Mouse (Mus musculus) CH12.LX (cell line): Measurements from ENCODE around the gene Sde2. TPM values are rescaled to one million over a fixed set of nuclear protein-coding genes. Genes with fewer than 3 reads are reported as not detected.
A peak's percentile ranks its signal among the peaks of the same experiment; 100 is the strongest.

Source experiments
- DNase-seq: peaks from one replicate; pipeline ENCODE4 v3.0.0-alpha.2; 2013; ENCODE audit errors: extremely low read depth
- H3K27ac ChIP-seq: 2 replicates; pipeline ENCODE4 v1.5.1; 2012; ENCODE audit warnings: low read depth, mild to moderate bottlenecking, control low read depth, moderate library complexity; ENCODE audit not compliant: insufficient read depth
- H3K27me3 ChIP-seq: replicated peaks from 2 replicates; pipeline ENCODE3; 2012; ENCODE audit warnings: inconsistent platforms
- H3K36me3 ChIP-seq, 2 experiments: replicated peaks in 1 of 2; 2 replicates each; pipeline versions ENCODE3 to v1.6.1; 2012; ENCODE audit warnings: inconsistent platforms in 1 of 2, low read length in 1 of 2, mild to moderate bottlenecking in 1 of 2, mixed read lengths in 1 of 2, moderate library complexity in 1 of 2; ENCODE audit not compliant: control insufficient read depth in 1 of 2, insufficient read depth in 1 of 2
- H3K4me1 ChIP-seq, 2 experiments: 2 replicates each; pipeline ENCODE4 v1.6.1; 2012; ENCODE audit warnings: inconsistent platforms in 1 of 2, moderate library complexity in 1 of 2; ENCODE audit not compliant: insufficient read depth in 2 of 2, control insufficient read depth in 1 of 2
- H3K4me2 ChIP-seq: 2 replicates; pipeline ENCODE4 v1.6.1; 2012; ENCODE audit warnings: low read depth, mild to moderate bottlenecking, control low read depth; ENCODE audit not compliant: poor library complexity, insufficient read depth, severe bottlenecking
- H3K4me3 ChIP-seq, 3 experiments: fragments of 150-350 bp in 1 of 3; sonication (generic) in 1 of 3; replicated peaks in 1 of 3; 2 replicates each; pipeline versions ENCODE3 to v1.5.1; 2011 to 2012; ENCODE audit warnings: low read depth in 2 of 3, low read length in 2 of 3, mild to moderate bottlenecking in 2 of 3, moderate library complexity in 2 of 3, control low read depth in 1 of 3, improper control_type of control experiment in 1 of 3, inconsistent platforms in 1 of 3, mixed read lengths in 1 of 3; ENCODE audit not compliant: poor library complexity in 1 of 3
- H3K79me2 ChIP-seq: replicated peaks from 2 replicates; pipeline ENCODE4 v1.6.1; 2012; ENCODE audit warnings: mild to moderate bottlenecking, moderate library complexity; ENCODE audit not compliant: control insufficient read depth, poor library complexity, insufficient read depth, severe bottlenecking; ENCODE audit errors: extremely low read depth
- H3K9ac ChIP-seq: 2 replicates; pipeline ENCODE4 v1.6.1; 2012; ENCODE audit warnings: low read depth, mild to moderate bottlenecking, control low read depth, moderate library complexity; ENCODE audit not compliant: insufficient read depth
- H3K9me3 ChIP-seq: replicated peaks from 2 replicates; pipeline ENCODE3; 2012; ENCODE audit warnings: low read length, inconsistent platforms, mixed read lengths
- BHLHE40 ChIP-seq: IDR thresholded peaks from 2 replicates; pipeline ENCODE4 v1.6.1; 2011; ENCODE audit warnings: mild to moderate bottlenecking, low read depth, low read length, improper control_type of control experiment
- CHD1 ChIP-seq: IDR thresholded peaks from 2 replicates; pipeline ENCODE4 v1.6.1; 2012; ENCODE audit warnings: low read depth, low read length, improper control_type of control experiment, inconsistent platforms
- CHD2 ChIP-seq: IDR thresholded peaks from 2 replicates; pipeline ENCODE4 v1.6.1; 2011; ENCODE audit warnings: low read length, improper control_type of control experiment
- E2F4 ChIP-seq: IDR thresholded peaks from 2 replicates; pipeline ENCODE4 v1.6.1; 2011; ENCODE audit warnings: low read depth, low read length, improper control_type of control experiment; ENCODE audit not compliant: insufficient replicate concordance
- ELF1 ChIP-seq: IDR thresholded peaks from 2 replicates; pipeline ENCODE4 v1.6.1; 2014; ENCODE audit warnings: low read depth, mild to moderate bottlenecking, inconsistent platforms, low read length, improper control_type of control experiment
- EP300 ChIP-seq: IDR thresholded peaks from 2 replicates; pipeline ENCODE4 v1.6.1; 2011; ENCODE audit warnings: low read length, improper control_type of control experiment
- ETS1 ChIP-seq: conservative IDR thresholded peaks from 2 replicates; pipeline ENCODE4 v1.6.1; 2012; ENCODE audit warnings: low read depth, mild to moderate bottlenecking, inconsistent platforms, low read length, improper control_type of control experiment, moderate library complexity
- HCFC1 ChIP-seq: IDR thresholded peaks from 2 replicates; pipeline ENCODE4 v1.6.1; 2012; ENCODE audit warnings: low read depth, mild to moderate bottlenecking, inconsistent platforms, low read length, improper control_type of control experiment
- IRF4 ChIP-seq: IDR thresholded peaks from 2 replicates; pipeline ENCODE4 v1.6.1; 2014; ENCODE audit warnings: low read depth, mild to moderate bottlenecking, inconsistent platforms, low read length, improper control_type of control experiment
- KAT2A ChIP-seq: IDR thresholded peaks from 2 replicates; pipeline ENCODE4 v1.6.1; 2012; ENCODE audit warnings: low read length, improper control_type of control experiment, inconsistent platforms; ENCODE audit not compliant: insufficient replicate concordance
- MAFK ChIP-seq: IDR thresholded peaks from 2 replicates; pipeline ENCODE4 v1.6.1; 2011; ENCODE audit warnings: low read length, improper control_type of control experiment; ENCODE audit not compliant: insufficient replicate concordance
- MAX ChIP-seq: IDR thresholded peaks from 2 replicates; pipeline ENCODE4 v1.6.1; 2011; ENCODE audit warnings: low read length, improper control_type of control experiment
- MAZ ChIP-seq: IDR thresholded peaks from 2 replicates; pipeline ENCODE4 v1.6.1; 2012; ENCODE audit warnings: low read depth, mild to moderate bottlenecking, inconsistent platforms, low read length, improper control_type of control experiment, moderate library complexity
- MEF2A ChIP-seq: IDR thresholded peaks from 2 replicates; pipeline ENCODE4 v1.6.1; 2014; ENCODE audit warnings: low read depth, mild to moderate bottlenecking, inconsistent platforms, low read length, improper control_type of control experiment, borderline replicate concordance
- MXI1 ChIP-seq: IDR thresholded peaks from 2 replicates; pipeline ENCODE4 v1.6.1; 2011; ENCODE audit warnings: mild to moderate bottlenecking, low read depth, low read length, improper control_type of control experiment
- MYC ChIP-seq: IDR thresholded peaks from 2 replicates; pipeline ENCODE4 v1.6.1; 2011; ENCODE audit warnings: low read depth, mild to moderate bottlenecking, improper control_type of control experiment, low read length
- NELFE ChIP-seq: IDR thresholded peaks from 2 replicates; pipeline ENCODE4 v1.6.1; 2011; ENCODE audit warnings: low read depth, low read length, improper control_type of control experiment
- POLR2A ChIP-seq: IDR thresholded peaks from 2 replicates; pipeline ENCODE4 v1.6.1; 2011; ENCODE audit warnings: low read depth, mild to moderate bottlenecking, improper control_type of control experiment, low read length
- RCOR1 ChIP-seq: conservative IDR thresholded peaks from 2 replicates; pipeline ENCODE4 v1.6.1; 2012; ENCODE audit warnings: low read depth, mild to moderate bottlenecking, inconsistent platforms, low read length, improper control_type of control experiment
- SIN3A ChIP-seq: IDR thresholded peaks from 2 replicates; pipeline ENCODE4 v1.6.1; 2012; ENCODE audit warnings: low read length, improper control_type of control experiment, inconsistent platforms
- SMC3 ChIP-seq: IDR thresholded peaks from 2 replicates; pipeline ENCODE4 v1.6.1; 2011; ENCODE audit warnings: low read depth, low read length, improper control_type of control experiment
- TBP ChIP-seq: conservative IDR thresholded peaks from 2 replicates; pipeline ENCODE4 v1.6.1; 2011; ENCODE audit warnings: low read depth, low read length, improper control_type of control experiment
- TCF12 ChIP-seq: IDR thresholded peaks from 2 replicates; pipeline ENCODE4 v1.6.1; 2014; ENCODE audit warnings: low read depth, mild to moderate bottlenecking, inconsistent platforms, low read length, improper control_type of control experiment
- UBTF ChIP-seq: IDR thresholded peaks from 2 replicates; pipeline ENCODE4 v1.6.1; 2012; ENCODE audit warnings: low read depth, mild to moderate bottlenecking, inconsistent platforms, low read length, improper control_type of control experiment, moderate library complexity
- USF1 ChIP-seq: IDR thresholded peaks from 2 replicates; pipeline ENCODE4 v1.6.1; 2014; ENCODE audit warnings: low read depth, mild to moderate bottlenecking, inconsistent platforms, low read length, improper control_type of control experiment
- USF2 ChIP-seq: conservative IDR thresholded peaks from 2 replicates; pipeline ENCODE4 v1.6.1; 2011; ENCODE audit warnings: low read depth, low read length, improper control_type of control experiment
- ZC3H11A ChIP-seq: IDR thresholded peaks from 2 replicates; pipeline ENCODE4 v1.6.1; 2012; ENCODE audit warnings: low read depth, mild to moderate bottlenecking, inconsistent platforms, low read length, improper control_type of control experiment
- ZMIZ1 ChIP-seq: IDR thresholded peaks from 2 replicates; pipeline ENCODE4 v1.6.1; 2012; ENCODE audit warnings: low read depth, mild to moderate bottlenecking, inconsistent platforms, low read length, improper control_type of control experiment
- ZNF384 ChIP-seq: IDR thresholded peaks from 2 replicates; pipeline ENCODE4 v1.6.1; 2012; ENCODE audit warnings: low read depth, low read length, improper control_type of control experiment, inconsistent platforms
- dilution Hi-C: fragments of 300-500 bp; cut with MboI; formaldehyde crosslinking; loops from 2 replicates; pipeline ENCODE4 v1.14.3; 2020; ENCODE audit warnings: low sequenced_read_pairs; ENCODE audit not compliant: extremely low pct_unique_long_range_greater_than_20kb, extremely low pct_ligation_motif_present
- in situ Hi-C: fragments of 300-500 bp; cut with MboI; formaldehyde crosslinking; loops from 3 replicates; pipeline ENCODE4 v1.14.3; 2019; ENCODE audit warnings: low sequenced_read_pairs, low pct_ligation_motif_present, low pct_unique_long_range_greater_than_20kb, mixed read lengths
- polyA plus RNA-seq: library from polyadenylated mRNA; unstranded; fragments of >175 nt; gene quantifications from 2 replicates; pipeline ENCODE4 v1.2.1, GENCODE M21; 2012; ENCODE audit warnings: low read depth; ENCODE audit not compliant: insufficient read length
- total RNA-seq, 2 experiments: library from RNA; depleted of rRNA; stranded (reverse); fragments of 300-350 nt in 1 of 2; fragments of >200 nt in 1 of 2; gene quantifications; 2 replicates each; pipeline ENCODE4 v1.2.3; 2012 to 2014

The Sde2 gene
- total and polyA plus RNA-seq, 3 experiments = 24.7 to 33.2 (median 28.0) TPM

GRCm38 (mm10) chr1:180902915-180903314 lies 52.0 kb downstream of the Sde2 start:
- peaks cover 16% of the 10 kb centered on the region for H3K79me2 ChIP-seq
- H3K9ac ChIP-seq = no peak overlapping the region
- dilution Hi-C loops = no loop called here
- H3K36me3 ChIP-seq = peaks cover 22 to 25% of the 10 kb centered on the region in 2 experiments
- DNase-seq = peak; percentile 63
- H3K4me1 ChIP-seq = peaks cover 10 to 37% of the 10 kb centered on the region in 2 experiments
- no peak overlapping the region for H3K4me3 ChIP-seq
- in situ Hi-C loops = no loop called here
- no peaks in the 10 kb centered on the region for H3K9me3 ChIP-seq
- TF ChIP-seq ZMIZ1 = no peak
- TF ChIP-seq NELFE = 0 out of 2 replicates have a peak, but pooled peaks have one; percentile 17
- peak; percentile 41; the same call in 1 of the 2 replicates for TF ChIP-seq POLR2A
- 0 out of 2 replicates have a peak, but pooled peaks have one; percentile 11 for TF ChIP-seq TBP
- TF ChIP-seq RCOR1 = no peak
- TF ChIP-seq E2F4 = no peak
- TF ChIP-seq MYC = no peak
- TF ChIP-seq KAT2A = no peak
- TF ChIP-seq MAFK = no peak
- TF ChIP-seq MXI1 = no peak
- TF ChIP-seq USF2 = no peak
- no peak for TF ChIP-seq BHLHE40
- TF ChIP-seq ETS1 = no peak
- no peak for TF ChIP-seq SIN3A
- TF ChIP-seq TCF12 = no peak
- no peak for TF ChIP-seq CHD1
- TF ChIP-seq MAX = no peak
- 0 out of 2 replicates have a peak, but pooled peaks have one; percentile 31 for TF ChIP-seq ELF1
- no peak for TF ChIP-seq MEF2A
- no peak for TF ChIP-seq EP300
- TF ChIP-seq ZNF384 = no peak
- TF ChIP-seq MAZ = peak; percentile 52; the same call in 1 of the 2 replicates
- TF ChIP-seq IRF4 = no peak
- no peak for TF ChIP-seq USF1
- TF ChIP-seq CHD2 = no peak
- no peak for TF ChIP-seq SMC3
- TF ChIP-seq UBTF = no peak
- no peak for TF ChIP-seq HCFC1
- no peak for TF ChIP-seq ZC3H11A
- H3K4me2 ChIP-seq = no peak overlapping the region; the same call in 1 of the 2 replicates
- H3K27ac ChIP-seq = no peak overlapping the region
- no peaks in the 10 kb centered on the region for H3K27me3 ChIP-seq
